Mouse (Mus musculus): Measurements from ENCODE around the gene Ephx3.
A peak's percentile ranks its signal among the peaks of the same experiment; 100 is the strongest.

Gene Ephx3

DNA sequence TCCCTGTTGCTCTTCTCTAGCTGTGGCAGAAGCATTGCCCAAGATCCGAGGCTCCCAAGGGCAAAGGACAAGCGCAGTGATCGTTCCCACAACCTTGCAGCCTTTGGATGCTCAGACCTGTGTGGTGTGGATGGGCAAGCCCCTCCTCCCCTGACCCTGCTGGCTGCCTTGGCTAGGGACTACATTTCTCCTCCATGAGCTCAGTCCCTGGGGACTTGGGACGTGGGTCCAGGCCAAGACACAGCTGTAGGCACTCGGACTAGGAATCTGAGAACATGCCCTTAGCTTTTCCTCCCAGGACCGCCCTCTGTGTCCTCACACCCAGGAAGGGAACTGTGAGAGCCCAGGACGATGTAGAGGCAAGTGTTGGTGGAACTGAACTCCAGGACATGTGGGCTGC is 16.2 kb downstream of the Ephx3 start:
- no peak for DNase-seq (ENCODE audit: low read depth, low spot score)

DNA sequence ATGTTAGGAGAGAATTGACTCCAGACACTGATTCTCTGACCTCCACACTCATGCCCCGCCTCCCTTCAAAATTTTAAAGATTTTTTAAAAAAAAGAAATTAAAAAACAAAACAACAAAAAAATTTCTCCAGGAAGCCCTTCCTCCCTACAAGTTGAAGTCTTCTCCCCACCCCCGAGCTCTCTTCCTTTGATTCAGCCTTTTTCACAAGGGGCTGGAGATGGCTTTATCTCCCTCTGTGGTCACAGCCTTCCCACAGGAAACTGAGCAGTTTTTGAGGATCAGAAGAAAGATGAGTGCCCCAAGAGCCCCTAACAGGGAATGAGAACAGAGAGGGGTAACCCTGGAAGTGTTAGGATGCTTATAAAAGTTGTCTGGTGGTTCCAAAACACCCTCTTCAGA is 16.9 kb downstream of the Ephx3 start:
- DNase-seq (ENCODE audit: low read depth, low spot score), result no peak

GRCm38 (mm10) chr17:32169518-32170225 is 19.7 kb downstream of the Ephx3 start:
- no peak for DNase-seq (ENCODE audit: low read depth, low spot score)

DNA sequence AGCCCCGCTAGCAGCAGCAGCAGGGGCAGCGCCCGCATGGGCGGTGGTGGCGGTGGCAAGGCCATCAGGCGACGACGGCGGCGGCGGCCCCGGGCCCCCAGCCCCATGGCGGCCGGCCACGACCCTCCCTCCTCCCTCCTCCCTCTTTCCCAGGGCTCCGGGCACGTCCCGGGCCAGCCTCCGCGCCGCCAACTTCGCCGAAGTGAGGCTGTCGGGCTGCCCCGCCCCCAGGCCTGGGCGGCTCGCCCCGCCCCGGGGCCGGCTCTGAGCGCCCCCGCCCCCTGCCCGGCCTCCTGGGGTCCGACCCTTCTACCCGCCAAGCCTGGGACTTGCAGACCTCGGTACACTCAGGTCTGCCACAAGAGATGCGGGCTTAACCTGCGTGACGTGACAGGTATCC is 22.7 kb downstream of the Ephx3 start, which contains the start of gene Notch3:
Gene Notch3, minus strand, starts transcription at position 166 of the 400 bp plus-strand sequence.
- peak; percentile 85 for DNase-seq (ENCODE audit: low read depth, low spot score)

GRCm38 (mm10) chr17:32165803-32166595 is 23.4 kb downstream of the Ephx3 start:
- DNase-seq (ENCODE audit: low read depth, low spot score), result peak; percentile 93

DNA sequence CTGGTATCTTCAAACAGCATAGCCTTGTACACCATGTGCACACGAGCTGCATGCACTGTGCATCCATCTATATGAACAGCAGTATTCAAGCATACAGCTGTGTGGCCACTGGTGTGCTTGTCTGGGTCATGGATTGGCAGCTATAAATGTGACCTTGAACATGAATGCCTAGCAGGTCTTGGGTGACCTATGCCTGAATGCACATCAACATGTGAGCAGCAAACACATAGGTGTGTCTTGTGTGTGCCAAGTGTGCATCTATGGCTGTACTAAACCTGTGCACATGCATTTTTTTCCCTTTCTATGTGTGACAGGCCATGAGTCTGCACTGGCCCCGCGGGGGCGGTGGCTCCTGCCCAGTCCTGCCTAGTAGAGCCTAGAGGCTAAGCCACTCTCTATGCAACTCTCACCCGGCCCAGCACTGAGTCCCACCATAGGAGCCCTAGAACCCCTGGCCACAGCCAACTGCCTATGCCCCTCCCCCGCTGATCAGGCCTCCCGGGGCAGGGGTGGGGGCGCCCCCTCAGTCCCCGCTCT is 24.0 kb downstream of the Ephx3 start:
- peak; percentile 16 for DNase-seq (ENCODE audit: low read depth, low spot score)

- no peak for DNase-seq (ENCODE audit: low read depth, low spot score)
Observed at GRCm38 (mm10) chr17:32164780-32165179, 24.6 kb downstream of the Ephx3 start.

DNA sequence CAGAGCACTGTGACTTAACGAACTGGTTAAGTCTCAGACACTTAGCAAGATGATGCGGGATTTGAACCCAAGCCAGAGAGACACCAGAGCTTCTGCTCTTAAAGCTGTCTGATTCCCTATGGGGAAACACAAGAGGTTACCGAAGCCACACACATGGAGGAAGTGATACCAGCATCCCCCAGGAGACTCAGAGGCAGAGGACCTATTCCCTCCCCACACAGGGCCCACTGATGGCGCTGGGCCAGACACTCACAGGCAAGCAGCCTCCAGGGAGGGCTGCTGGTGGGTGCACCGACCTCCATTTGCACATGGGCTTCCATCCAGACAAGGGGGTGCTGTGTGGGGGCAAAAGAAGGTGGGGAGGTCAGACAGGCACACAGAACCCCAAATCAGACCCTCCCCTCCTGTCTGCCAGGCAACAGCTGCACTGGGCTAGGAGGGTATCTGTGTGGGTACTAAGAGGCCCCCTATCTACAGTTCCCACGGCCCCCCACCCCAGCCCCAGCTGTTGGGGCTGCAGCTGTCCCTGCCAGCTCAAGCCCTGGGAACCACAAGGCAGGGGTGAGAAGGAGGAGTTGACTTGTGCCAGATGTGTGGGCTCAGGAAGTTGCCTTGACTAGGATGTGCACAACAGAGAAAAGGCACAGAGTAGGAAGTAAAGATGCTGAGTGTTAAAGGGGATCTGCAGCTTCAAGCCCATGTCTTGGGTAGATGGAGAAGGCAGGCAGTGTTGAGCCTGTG is 25.3 kb downstream of the Ephx3 start:
- DNase-seq (ENCODE audit: low read depth, low spot score), result no peak

DNA sequence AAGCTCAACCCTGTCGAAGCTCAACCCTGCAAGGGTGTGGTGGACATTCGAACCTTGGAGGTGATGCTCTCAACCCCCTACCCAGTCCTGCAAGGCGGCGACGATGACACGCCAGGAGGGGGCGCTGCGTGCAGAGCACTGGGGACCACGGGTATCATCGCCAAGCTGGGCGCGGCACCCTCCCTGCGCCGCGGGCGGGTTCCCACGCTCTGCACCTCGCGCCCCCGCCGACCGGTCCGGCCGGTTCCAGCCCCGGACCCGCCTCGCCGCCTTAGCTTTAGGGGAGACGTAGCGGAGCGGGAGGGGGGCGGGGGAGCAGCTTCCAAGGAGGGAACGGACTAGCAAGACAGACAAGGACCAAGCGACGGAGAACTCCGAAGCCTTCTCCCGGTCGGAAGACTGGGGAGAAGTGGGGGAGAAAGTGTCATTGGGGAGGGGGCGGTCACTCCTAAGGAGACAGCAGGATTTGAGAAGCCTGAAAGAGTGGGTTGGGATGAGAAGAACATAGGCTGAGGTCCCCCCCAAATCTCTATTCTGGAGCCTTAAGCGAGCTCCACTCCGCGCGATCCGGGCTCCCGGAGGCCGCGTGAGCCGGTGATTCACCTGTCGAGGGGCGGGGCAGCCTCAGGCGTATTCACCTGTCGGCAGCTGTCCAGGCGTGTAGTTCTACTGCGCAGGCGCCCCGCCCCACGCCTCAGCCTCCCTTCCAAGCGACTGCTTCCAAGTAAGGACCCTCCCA is 27.1 kb downstream of the Ephx3 start:
- DNase-seq (ENCODE audit: low read depth, low spot score), result peak; percentile 76

- no peak for DNase-seq (ENCODE audit: low read depth, low spot score)
Observed at GRCm38 (mm10) chr17:32160882-32161281, 28.5 kb downstream of the Ephx3 start.

GRCm38 (mm10) chr17:32158841-32159240 is 30.5 kb downstream of the Ephx3 start:
- no peak for DNase-seq (ENCODE audit: low read depth, low spot score)

DNA sequence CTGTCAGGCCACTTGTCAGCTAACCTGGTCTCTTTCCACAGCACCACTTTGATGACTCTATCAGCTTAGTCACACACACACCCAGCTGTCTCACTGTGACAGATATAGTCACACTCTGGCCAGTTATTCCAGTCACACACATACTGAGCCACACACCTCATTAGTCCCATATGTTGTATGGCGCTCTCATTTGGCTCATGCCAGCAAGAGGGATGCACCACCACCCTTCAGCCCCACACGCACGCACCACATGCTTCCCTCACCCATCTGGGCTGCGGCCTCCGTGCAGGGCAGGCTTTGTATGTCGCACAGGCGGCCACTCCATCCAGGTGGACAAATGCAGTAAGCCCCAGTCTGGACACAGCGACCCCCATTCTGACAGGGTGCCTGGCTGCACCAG is 42.6 kb downstream of the Ephx3 start:
- DNase-seq (ENCODE audit: low read depth, low spot score), result no peak

DNA sequence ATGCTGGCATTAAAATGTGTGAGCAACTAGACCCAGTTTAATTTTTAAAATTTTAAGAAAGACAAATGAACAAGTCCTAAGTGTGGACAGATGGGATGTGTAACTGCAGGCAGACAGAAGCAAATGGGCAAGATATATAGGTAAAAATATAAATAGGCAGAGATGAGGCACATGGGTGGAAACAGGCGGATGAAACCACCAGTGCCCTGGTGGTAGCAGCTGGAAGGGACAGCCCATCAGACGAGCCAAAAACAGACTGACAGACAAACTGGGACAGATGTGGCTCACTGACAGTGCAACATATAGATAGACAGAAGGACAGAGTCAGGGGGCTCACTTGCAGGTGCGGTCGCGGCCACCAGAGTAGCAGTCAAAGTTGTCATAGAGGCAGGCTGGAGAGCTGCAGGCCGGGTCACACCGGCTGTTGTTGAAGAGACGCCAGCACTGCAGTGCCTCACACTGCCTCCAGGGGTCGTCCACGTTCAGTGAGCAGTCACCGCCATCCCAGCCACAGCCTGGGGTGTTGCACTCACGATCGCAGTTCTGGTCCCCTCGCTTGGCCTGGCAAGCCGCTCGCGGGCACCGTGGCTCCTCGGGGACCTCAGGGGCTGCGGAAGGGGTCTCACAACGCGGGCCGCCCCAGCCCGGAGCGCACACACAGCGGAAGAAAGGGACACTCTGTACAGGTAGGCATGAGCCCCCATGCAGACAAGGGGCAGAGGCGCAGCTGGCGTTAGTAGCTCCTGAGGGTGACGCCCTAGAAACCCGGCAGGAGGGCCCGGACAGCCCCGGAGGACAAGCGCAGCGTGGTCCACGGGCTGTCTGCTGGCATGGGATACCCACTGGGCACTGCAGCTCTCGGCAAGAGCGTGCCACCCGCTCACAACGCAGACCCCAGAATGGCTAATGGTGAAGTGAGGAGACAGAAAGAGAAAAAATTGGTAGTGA is 46.2 kb downstream of the Ephx3 start:
- DNase-seq (ENCODE audit: low read depth, low spot score), result peak; percentile 81

DNA sequence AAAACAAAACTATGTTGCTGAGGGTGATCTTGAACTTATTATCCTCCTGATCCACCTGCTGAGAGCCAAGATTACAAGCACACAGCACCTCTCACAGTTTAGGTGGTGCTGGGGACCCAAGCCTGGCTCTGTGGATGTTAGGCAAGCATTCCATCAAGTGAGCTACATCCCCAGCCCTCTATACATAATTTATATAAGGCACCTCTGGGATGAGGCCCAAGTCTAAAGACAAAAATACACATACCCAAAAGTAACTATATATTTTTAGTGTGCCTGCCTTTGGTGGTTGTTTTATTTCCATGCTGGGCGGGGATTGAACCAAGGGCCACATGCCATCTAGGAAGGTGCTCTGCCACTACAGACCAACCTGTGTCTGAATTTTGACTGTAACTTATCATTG is 47.1 kb downstream of the Ephx3 start:
- DNase-seq (ENCODE audit: low read depth, low spot score), result no peak

Measured in mesoderm, embryonic 11.5 days (tissue).